In the genomic region with DNA sequence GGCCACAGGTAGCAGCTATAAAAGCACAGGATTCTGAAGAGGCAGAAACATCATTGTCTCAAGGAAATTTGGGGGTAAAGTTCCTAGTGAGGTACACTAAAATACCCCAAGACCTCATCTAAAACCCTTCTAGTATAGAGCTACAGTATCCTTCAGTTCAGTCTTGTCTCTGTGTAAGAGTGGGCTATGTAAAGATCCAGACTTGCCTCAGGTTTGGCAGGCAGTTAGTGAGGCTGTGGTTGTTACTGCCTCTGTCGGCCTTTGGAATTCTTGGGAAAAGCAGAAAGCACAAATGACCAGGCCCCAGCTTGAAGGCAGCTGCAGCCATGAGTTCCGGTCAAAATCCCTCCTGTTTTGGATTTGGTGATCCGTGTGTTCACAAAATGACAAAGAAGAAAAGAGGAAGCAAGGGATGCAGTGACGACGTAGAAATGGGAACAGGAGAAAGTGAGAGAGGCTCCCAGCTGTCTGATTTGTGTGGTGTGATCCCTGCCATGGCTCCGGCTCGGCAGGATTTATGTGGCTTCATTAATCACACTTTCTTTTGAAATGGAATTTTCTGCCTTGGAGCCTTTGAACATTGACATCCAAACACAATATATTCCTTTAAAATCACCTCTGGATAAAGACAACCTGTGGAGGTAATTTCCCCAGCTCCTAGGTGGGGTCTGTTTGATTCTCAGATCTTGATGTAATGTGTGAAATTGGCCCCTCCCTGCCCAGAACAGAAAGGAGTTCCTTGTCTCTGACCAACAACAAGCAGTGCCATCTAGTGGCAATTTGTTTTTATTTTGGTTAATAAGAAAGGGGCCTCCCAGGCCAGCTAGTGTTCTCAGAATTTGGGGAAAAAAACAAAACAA, we compare ENCODE assay signal across 8 mouse cellular contexts.
DNase-seq lines count a peak whose midpoint lies in the region; ATAC-seq lines count a peak whose summit lies in the region.

No protein-coding gene starts in this region.

- DNase-seq in gastrocnemius, adult 18-20 months (ENCODE audit: low spot score), result peak; percentile 73
- DNase-seq in gastrocnemius, postnatal 25 days, result no peak
- DNase-seq in brain, adult 2 months (ENCODE audit: low read depth, low spot score), result peak; percentile 91
- peak; percentile 94 for DNase-seq in embryonic facial prominence, embryonic 14.5 days (ENCODE audit: low spot score)
- peak; percentile 34 for DNase-seq in retina, adult 2 months (ENCODE audit: low read depth, low spot score)
- no peak for DNase-seq in thymus, postnatal 14 days

- peak overlapping the region; percentile 42; the same call in 1 of the 2 replicates for H3K27ac ChIP-seq in embryonic facial prominence, embryonic 14.5 days (replicated peaks; ENCODE audit: low read depth, low read length)
- peak overlapping the region; percentile 71 for H3K27ac ChIP-seq in hindbrain, embryonic 15.5 days (replicated peaks)
- peak overlapping the region; percentile 73 for H3K27ac ChIP-seq in limb, embryonic 13.5 days

- 22% methylated on average over 7 of the region's 7 CpGs for WGBS in embryonic facial prominence, embryonic 14.5 days
- WGBS in hindbrain, embryonic 15.5 days, result 20% methylated on average over 7 of the region's 7 CpGs
- WGBS in limb, embryonic 13.5 days, result 15% methylated on average over 7 of the region's 7 CpGs

- no peaks in the 10 kb centered on the region for H3K9me3 ChIP-seq in embryonic facial prominence, embryonic 14.5 days (ENCODE audit: control insufficient read depth, low read length)
- H3K9me3 ChIP-seq in hindbrain, embryonic 15.5 days, result no peaks in the 10 kb centered on the region
- H3K9me3 ChIP-seq in limb, embryonic 13.5 days, result no peaks in the 10 kb centered on the region

- H3K4me2 ChIP-seq in embryonic facial prominence, embryonic 14.5 days (ENCODE audit: low read depth, low read length), result no peak overlapping the region
- peak overlapping the region; percentile 40 for H3K4me2 ChIP-seq in hindbrain, embryonic 15.5 days
- peak overlapping the region; percentile 38 for H3K4me2 ChIP-seq in limb, embryonic 13.5 days (replicated peaks)

- peak; percentile 60 for ATAC-seq in embryonic facial prominence, embryonic 14.5 days (ENCODE audit: low read depth)
- peak; percentile 83 for ATAC-seq in hindbrain, embryonic 15.5 days (ENCODE audit: low FRiP score, low read depth)
- peak; percentile 60 for ATAC-seq in limb, embryonic 13.5 days (ENCODE audit: low FRiP score, low read depth)

- no peak overlapping the region for H3K4me3 ChIP-seq in embryonic facial prominence, embryonic 14.5 days (ENCODE audit: low read depth, low read length)
- H3K4me3 ChIP-seq in hindbrain, embryonic 15.5 days, result 0 out of 2 replicates have a peak overlapping the region, but pooled peaks have one; percentile 3
- H3K4me3 ChIP-seq in limb, embryonic 13.5 days, result no peak overlapping the region

- no peaks in the 10 kb centered on the region for H3K27me3 ChIP-seq in embryonic facial prominence, embryonic 14.5 days (replicated peaks; ENCODE audit: control insufficient read depth, insufficient read depth, low read length)
- H3K27me3 ChIP-seq in hindbrain, embryonic 15.5 days, result no peaks in the 10 kb centered on the region
- H3K27me3 ChIP-seq in limb, embryonic 13.5 days, result no peaks in the 10 kb centered on the region

- H3K36me3 ChIP-seq in embryonic facial prominence, embryonic 14.5 days (ENCODE audit: control insufficient read depth, insufficient read depth, low read length), result no peaks in the 10 kb centered on the region
- no peaks in the 10 kb centered on the region for H3K36me3 ChIP-seq in hindbrain, embryonic 15.5 days
- no peaks in the 10 kb centered on the region for H3K36me3 ChIP-seq in limb, embryonic 13.5 days

- H3K9ac ChIP-seq in embryonic facial prominence, embryonic 14.5 days (ENCODE audit: low read depth, low read length), result no peak overlapping the region
- H3K9ac ChIP-seq in hindbrain, embryonic 15.5 days, result no peak overlapping the region
- no peak overlapping the region for H3K9ac ChIP-seq in limb, embryonic 13.5 days

- peaks cover 23% of the 10 kb centered on the region for H3K4me1 ChIP-seq in embryonic facial prominence, embryonic 14.5 days (ENCODE audit: control insufficient read depth, insufficient read depth, low read length)
- peaks cover 12% of the 10 kb centered on the region for H3K4me1 ChIP-seq in hindbrain, embryonic 15.5 days (replicated peaks)
- peaks cover 36% of the 10 kb centered on the region for H3K4me1 ChIP-seq in limb, embryonic 13.5 days

Comparison
In these comparisons a context has a peak if more than half of its experiments do, and no peak if none do; other contexts are left out.
1. DNase-seq: peak in gastrocnemius, adult 18-20 months (single experiment), brain, adult 2 months (single experiment), embryonic facial prominence, embryonic 14.5 days (single experiment) and retina, adult 2 months (single experiment); none in gastrocnemius, postnatal 25 days (single experiment) and thymus, postnatal 14 days (single experiment).
2. Peak in every context shown above with its lines, with median percentiles within 50 percentile points of each other: ATAC-seq and H3K27ac ChIP-seq.